Mouse (Mus musculus) c-Kit-positive CD71-negative TER-119-negative erythroid progenitor cells, embryonic 14.5 days (primary cell): Measurements from ENCODE around the gene Pou2f2.

Experiments
- DNase-seq: peaks from one replicate; pipeline ENCODE4 v3.0.0-alpha.2; 2013; ENCODE audit warnings: low read depth

Gene Pou2f2

DNA sequence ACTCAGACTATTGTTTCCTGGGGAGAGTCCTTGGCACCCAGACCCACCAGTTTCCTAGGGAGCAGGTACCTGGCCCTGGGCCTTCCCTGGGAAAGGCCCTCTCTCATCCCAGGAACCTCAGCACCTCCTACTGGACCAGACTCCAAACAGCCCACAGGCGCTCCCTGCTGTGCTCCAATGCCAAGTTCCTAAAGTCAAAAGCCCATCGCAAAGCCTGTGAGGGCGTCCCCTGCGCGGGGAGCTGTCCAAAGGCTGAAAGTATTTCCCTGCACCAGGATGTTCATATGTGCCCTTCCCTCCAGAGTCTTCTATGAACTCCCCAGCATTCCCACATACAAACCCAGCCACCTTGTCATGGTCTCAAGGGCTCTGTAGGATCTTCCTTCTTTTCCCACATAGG lies 37.8 kb downstream of the Pou2f2 start:
- DNase-seq, result no peak

DNA sequence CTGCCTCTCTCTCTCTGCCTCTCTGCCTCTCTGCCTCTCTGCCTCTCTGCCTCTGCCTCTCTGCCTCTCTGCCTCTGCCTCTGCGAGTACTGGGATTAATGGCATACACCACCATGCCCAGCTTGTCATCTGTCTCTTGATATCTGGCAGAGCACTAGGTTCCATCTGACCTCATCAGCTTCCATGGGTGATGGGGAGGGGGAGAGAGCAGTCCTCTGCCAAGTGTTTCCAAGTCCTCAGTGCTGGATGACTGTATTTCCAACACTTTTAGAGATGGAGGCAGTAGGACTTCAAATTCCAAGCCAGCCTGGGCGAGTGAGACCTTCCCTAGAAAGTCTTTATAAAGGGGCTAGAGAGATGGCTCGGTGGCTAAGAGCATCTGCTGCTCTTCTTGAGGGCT lies 42.0 kb downstream of the Pou2f2 start:
- no peak for DNase-seq

DNA sequence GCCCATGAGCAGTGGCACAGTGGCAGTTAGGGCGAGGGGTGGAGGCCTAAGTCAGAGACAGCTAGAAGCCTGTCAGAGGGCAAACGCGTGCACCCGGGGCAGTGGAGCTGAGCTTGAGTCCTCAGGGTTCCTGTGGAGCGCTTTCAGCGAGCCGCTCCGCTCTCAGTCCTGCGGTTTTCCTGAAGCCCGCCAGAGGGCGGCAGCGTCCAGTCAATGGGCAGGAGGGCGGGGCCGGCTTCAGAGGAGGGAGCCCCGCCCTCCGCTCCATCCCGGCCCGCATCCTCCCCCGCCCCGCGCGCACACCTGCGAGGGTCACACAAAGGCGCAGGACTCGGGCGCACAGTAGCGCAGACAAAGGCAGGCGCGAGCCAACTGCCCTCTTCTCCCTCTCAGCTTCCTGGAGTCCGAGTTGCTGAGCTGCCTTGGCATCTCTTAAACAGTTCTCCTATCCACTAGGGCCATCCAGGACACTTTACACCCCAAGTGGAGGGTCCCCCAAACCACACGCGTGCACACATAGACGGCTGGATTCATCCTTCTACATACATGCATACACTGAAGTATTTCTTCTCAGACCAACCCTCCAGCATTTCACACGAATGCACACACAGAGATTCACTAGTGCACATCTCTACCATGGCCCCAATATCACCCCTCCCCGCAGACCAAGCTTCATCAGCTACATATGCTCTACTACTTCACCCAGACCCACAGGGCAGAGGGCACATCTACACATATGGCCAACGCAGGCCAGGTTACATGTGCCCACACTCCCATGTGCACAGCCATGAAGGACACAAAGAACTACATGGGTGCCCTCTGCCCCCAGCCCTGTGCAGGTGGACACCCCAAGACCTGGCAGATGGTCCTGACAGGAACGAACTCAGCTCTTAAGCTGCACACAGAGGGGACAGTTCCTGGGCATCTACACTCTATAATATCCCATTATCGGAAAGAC lies 46.2 kb downstream of the Pou2f2 start:
- DNase-seq, result peak; percentile 78

DNA sequence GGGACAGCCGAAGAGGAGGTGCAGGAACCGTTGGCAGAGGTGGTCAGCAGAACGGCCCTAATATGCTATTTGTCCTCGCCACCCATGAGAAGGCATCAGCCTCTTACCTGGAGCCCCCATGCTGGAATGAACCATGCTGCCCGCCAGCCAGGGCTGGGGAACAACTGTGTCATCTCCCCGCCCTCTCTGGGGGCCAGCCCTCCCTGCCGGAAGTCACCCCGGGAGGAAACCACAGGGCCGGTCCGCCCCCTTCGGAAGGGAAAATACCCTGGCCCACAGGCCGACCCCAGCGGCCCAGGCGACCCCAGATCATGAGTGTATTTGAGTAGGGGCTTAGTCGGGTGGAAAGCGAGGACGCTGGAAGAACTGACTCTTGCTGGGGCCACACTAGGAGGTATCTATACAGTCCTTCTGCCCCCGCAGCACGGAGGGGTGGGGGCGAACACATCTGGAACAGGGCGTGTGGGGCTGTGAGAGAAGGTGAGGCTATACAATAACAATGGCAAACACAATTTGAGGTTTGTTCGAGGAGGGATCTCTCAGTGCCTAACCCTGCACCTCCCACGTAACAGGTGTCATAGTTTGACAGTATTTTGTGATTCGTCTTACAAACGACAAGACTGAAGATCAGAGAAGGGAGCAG lies 47.1 kb downstream of the Pou2f2 start:
- DNase-seq, result no peak

DNA sequence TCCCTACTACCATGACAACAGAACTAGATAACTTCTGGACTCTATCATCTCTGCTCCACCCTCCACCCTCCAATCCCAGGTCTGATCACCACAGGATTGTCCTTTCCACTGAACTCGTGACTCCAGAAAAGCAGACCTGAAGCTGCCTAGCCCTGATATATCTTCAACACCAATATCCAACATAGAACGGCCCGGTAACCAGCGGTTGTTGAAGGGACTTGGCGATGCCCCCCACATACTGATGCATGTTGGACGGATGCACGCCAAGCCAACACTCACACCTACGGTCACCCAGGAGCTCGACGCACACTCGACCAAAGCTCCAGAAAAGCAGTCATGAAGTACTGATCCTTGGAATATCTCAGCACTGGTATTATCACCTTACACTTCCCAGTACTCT lies 48.3 kb downstream of the Pou2f2 start:
- DNase-seq, result no peak

DNA sequence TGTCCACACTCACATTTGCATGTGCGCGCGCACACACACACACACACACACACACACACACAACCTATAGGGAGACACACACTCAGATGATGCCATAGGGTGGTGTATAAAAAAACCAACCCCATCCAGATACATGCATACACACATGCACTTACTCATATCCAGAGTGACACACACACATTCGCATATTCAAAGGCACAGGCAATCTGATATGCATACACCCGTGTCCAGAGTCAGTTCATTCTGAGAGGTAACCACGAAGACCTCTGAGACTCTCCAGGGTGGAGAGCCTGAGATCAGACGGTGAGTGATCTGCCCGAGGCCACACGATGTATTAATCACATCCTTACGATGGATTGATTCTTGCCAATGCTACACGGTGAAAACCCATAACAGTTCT lies 49.0 kb downstream of the Pou2f2 start:
- no peak for DNase-seq

DNA sequence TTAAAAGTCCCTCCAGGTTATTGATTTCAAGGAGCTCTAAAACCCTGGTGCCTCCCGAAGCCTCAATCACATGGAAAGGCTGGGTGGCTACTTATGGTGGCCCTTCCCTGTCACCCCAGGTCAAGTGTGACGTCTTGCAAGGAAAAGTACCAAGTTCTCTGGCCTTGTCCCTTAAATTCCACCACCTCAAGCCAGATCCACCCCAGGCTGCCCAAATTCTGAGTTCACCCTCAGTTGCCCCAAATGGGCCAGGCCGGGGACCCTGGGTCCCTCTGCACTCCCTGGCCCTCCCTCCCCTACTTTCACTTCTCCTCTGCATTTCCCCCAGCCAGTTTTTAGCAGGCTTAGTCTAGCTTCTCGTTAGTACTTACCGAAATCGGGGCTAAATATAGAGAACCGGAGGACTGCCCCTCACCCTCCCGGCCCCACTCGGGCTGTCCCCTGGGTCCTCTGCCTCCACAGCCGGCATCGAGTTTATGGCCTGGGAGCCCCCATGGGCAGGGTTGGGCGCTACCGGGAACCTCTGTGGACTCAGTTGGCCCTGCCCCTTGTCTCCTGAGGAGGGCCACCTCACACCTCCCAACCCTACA lies 50.0 kb downstream of the Pou2f2 start:
- no peak for DNase-seq

DNA sequence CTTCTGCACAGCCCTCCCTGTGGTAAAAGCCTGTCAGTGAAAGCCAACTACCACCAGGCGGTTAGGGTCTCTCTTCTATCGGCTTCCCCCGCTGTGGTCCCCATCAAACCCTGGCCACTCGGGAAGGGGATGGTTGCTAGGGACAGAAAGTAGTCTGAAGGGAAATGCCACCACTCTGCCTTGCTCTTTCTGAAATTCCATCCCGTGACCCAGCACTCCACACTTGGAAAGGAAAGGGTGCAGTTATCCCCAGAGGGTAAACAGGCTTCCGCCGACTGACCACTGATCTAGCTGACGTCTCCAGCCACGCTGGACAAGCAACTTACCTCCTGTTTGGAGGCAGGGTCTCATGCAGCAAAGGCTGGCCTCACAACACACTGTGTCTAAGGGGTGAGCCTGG lies 51.6 kb downstream of the Pou2f2 start:
- no peak for DNase-seq

DNA sequence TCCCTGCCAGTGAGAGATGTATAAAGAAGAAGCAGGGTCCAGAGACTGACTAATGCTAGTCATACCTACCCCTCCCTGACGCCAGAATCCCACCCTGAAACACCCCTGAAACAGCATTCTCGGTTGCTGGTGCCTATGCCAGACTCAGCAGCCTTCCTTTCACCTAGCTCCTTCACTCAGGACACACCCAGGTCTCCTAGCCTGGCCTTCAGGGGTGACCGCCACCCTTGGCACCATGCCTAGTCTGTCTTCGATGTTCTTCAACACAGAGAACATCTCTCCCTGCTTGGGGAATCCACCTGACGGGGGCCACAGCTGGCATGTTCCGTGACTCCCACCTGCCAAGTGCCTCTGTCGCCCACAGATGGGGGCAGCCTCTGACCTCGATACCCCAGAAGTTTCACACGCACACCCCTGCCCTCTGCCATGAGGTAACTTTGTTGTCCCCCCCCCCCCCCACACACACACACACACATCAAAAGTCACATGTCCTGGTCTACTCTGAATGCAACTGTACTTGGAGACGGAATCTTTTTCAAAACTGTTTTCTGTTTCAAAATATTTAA lies 53.7 kb downstream of the Pou2f2 start:
- no peak for DNase-seq

DNA sequence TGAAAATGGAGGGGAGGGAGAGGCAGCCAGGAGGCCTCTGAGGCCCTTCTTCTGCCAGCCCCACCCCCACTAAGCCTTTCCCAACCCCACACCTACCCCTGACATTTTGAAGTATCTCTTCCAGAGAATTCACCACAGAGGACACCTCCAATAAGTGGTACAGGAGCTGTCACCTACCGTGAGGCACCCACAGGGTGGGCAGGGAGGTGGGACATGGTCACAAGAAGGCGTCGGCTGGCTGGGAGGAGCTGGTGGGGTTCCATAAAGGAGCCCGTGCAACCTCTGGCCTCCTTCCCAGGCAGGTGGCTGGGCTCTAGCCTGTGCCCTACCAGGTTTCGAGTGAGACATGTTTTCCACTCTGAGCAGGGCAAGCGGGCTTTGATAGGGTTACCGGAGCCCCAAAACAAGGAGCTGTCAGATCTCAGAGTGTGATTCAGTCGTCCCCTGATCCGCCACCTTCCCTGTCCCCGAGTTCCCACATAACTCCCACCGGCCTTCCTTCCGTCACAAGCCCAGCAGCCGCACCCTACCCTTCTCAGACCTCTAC lies 58.2 kb downstream of the Pou2f2 start:
- DNase-seq, result no peak

DNA sequence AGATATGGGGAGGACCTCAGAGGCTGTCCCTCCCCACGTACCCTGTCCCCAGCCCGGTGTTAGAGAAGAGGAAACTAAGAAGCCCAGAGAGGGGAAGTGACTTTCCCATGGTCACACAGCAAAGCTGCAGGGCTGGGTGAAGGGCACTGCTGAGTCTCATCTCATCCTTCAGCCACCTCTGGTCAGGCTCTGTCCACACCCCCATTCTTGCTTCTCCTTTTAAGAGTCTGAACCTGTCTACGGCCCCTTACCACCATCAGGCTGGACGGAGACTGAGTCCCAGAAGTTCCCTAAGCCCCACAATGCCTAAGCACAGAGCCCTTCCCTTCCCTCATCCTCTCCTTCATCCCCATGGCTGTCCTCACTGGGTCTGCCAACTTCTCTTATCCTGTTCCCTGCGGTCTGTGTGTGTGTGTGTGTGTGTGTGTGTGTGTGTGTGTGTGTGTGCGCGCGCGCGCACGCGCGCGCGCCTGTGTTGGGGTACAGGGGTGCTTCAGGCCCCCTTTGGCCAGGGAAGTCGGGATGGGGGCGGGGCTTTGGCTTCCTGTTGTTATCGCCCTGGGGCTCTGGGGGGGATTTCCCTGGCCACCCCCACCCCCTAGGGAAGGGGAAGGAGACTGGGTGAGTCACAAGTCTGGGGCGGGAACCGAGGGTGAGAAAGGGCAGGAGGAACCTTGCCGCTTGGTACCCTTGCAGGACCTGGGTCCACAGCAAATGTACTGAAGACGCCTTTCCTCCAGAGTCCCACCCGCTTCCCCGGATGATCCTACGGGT lies 59.3 kb downstream of the Pou2f2 start:
- DNase-seq, result peak; percentile 74

DNA sequence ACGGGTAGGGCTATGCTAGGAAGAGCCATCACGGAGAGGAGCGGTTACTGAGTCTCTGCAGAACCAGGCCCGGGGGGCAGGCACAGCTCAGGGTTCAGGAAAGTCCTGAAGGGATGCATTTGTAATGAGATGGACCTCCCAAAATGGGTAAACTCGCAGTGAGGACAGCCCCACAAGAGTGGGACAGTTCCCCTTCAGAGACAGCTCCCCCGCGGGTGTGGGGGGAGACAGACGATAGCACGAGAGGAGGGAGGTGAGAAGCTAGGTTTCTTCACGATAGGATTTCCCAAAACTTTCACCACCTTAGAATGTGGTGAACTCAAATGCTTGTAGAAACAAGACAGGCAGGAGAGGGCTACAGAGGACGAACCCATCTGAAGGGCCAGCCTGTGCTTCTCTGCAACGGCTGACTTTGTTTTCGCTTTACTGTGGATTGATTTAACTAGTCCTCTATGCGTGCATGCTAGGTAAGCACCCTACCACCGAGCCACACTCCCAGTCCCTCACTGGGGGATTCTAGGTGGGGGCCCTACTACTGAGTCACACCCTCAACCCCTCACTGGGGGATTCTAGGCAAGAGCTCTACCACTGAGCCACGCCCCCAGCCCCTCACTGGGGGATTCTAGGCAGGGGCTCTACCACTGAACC lies 66.4 kb downstream of the Pou2f2 start:
- no peak for DNase-seq

DNA sequence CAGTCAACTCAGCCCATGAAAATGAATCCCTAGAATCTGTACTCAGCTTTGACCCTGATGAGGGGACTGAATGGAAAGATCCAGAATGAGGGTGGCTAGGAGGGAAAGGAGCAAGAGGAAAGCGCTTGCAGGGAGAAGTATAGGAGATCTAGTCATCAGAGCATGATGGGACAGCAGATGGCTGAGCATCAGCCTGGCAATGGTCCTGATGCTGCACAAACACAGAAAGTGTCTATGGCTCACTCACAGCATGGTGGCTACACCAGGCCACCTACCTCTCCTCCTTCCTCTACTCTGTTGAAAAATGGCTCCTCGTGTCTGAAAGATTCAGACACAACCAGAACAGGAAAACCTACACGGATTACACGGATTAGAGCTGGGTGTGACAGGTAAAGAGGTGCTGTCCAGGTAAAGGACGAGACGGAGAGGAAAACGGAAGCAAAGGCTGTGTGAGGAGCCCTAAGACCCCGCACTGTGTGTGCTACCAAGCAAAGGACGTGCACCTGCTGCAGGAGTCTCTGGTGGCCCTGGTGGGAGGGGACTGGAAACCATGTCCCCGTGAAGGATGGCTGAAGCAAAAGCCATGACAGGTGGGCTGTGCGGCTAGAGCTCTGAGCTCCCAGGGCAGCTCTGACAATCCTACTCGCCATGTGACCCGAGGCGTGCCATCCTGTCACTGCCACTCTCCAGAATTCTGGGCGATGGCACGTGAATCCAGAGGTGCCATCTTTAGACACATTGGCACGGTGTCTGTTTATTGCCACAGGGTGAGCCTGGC lies 67.2 kb downstream of the Pou2f2 start:
- DNase-seq, result no peak

DNA sequence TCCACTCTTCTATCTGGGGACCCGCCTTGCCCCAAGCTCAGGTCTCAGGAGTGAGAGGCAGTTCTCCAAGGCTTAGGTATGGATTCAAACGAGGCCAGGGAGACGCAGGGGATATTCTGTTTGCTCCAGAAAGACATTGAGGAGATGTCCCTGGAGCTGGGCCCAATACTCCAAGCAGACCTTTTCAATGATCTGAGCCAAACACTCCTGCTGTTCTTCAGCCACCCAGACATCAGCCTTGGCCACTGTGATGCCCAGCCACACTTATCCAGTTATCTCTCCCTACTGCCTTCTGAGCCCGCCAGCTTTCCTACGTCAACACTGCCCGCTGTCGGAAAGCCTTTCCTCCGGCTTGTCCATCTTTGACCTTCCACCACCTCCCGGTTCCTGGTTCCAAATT lies 69.2 kb downstream of the Pou2f2 start:
- DNase-seq, result no peak

DNA sequence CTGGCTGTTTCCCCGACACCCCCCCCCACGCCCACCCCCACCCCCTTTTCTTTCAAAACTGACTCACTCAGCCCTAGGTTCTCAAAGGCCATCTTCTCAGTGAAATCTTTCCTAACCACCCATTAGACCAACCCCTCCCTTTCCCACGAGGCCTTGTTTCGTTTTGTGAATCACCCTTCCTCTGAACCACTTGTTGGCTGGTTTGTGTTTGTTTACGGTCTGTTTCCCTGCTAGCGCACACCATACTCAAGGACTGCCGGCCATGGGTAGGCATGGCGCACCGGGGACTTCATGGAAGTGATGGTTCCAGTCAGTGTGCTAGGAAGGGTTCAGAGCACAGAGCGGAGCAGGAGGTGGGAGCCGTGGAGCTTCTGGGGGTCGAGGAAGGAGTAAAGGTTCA lies 70.2 kb downstream of the Pou2f2 start:
- DNase-seq, result no peak

DNA sequence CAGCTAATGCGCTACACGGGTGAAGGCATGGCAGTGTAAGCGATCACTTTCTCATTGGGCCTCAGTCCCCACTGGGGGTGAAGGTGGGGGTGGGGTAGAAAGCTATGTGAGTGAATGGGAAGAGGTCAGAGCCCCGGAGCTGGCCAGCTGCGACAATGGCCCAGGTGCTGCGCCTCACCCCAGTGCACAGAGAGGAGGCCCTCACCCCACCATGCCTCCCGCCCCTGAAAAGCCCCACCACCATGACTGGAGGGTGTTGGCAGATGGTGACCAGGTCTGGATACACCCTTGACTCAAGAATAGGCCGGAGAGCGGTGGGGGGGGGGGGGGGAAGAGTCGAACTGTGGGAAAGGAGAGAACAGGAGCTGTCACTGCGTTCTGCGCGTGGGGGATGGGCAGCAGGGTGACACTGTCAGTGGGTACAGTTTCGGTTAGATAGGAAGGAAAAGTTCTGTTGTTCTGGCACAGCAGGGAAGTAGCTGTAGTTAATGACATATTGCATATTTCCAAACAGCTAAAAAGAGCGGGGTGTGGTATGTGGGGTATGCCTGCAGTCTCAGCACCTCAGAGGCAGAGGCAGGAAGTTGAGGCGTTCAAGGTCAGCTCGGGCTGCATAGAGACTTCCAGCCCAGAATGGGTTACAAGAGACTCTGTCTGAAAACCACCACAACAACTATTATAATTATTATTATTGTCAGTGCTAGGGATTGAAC lies 72.6 kb downstream of the Pou2f2 start:
- no peak for DNase-seq

DNA sequence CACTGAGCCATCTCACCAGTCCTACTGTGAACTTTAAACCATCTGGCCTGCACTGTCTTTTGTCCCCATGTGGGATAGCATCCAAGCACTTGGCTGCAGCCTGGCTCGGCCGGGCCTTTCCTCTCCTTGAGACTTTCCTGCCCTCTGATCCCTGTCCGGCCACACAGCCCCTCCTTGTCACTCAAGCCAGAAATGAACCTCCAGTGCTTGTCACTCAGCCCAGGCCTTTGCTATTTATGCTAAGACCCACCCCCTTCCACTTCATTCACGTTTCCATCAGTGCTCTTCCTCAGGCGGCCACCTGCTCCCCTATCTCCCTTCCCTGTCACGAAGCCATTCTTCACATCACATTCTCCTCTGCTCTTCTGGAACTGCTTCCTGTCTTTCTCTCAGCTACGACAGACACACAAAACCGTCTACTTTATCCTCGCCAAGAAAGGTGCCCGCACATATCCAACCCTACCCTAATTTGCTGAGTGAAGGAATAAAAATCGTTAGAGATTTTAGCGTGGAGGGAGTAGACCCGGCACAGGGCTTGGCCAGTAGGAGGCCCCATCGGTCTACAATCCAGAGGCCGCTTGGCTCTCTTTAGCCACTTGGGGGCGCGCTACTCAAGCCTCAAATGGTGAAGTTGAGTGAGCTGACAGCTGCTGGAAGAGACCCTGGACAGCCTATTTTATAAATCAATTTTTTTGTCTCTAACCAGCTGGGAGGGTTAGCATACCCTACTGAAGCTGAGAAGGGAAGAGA lies 73.9 kb downstream of the Pou2f2 start:
- DNase-seq, result peak; percentile 93

DNA sequence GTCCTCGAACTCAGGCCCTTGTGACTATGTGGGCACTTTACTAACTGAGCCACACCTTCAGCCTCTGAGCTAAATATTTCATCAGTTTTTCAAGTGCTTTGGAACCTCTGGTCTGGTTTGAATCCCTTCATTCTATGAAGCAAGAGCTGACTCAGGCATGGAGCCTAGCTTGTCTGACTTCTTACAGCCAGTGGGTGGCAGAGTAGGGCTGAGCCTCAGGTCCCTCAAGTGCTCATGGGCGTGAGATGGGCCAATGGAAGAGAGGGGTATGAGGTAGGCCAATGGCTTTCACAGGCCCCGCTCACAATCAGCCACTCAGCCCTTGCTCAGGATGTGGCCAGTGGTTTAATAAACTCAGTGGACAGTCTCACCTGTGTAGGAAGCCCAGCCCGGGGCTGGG lies 79.9 kb downstream of the Pou2f2 start:
- no peak for DNase-seq

DNA sequence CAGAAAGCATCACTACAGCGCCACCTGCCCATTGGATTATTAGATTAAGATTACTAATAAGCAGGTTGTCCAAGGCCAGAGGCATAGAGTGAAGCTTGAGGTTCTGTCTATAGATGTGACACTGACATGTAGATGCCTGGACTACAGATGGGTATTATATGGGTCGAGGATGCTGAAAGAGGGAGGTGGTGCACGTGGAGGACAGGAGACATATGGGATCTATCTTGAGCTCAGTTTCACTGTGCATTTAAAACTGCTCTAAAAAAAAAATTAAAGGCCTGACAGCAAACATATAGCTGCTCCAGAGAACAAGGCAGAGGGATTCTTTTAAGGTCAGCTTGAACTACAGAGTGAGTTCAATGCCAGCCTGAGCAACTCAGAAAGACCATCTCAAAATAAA lies 81.4 kb downstream of the Pou2f2 start:
- no peak for DNase-seq
